Mouse (Mus musculus) megakaryocyte-erythroid progenitor cell, adult 5-6 weeks (primary cell): ENCODE measurements around the gene Bcl7a. TPM values are rescaled to one million over a fixed set of nuclear protein-coding genes. Genes with fewer than 3 reads are reported as not detected.

Source experiments
- ATAC-seq: replicated peaks from 2 replicates; pipeline ENCODE4 v1.8.0; 2016; ENCODE audit warnings: mild to moderate bottlenecking, inconsistent platforms; ENCODE audit not compliant: severe bottlenecking, poor library complexity, low FRiP score, low TSS enrichment
- total RNA-seq, 2 experiments: library from RNA; stranded (forward) in 1 of 2; stranded (reverse) in 1 of 2; fragments of 200-1000, 215-1000 nt in 1 of 2; fragments of >200 nt in 1 of 2; fragmentation: Nextera tagmentation in 1 of 2; gene quantifications; 2 replicates each; pipeline ENCODE4 v1.2.3; 2014 to 2017

The Bcl7a gene
- total RNA-seq, 2 experiments from 2014 or later: 26.4 to 46.7 TPM

DNA sequence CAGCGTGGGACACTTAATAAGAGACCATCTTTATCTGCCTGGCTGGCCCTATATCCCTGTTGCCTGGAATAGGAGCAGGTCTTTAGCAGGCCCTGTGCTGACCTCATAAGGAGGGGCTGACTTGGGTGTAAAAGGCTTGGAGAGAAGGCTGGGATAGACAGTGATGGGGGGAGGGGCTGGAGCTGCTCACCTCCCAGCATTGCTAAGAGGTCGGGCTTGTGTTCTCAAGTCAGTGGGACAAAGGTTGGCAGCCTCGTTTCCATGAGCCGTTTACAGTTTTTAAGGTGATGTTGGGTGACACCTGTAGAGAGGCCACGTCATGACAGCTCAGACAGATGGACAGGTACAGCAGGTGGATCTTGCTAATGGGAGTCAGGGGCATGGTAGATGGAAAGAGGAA is 26.4 kb downstream of the Bcl7a start:
- no peak for ATAC-seq

GRCm38 (mm10) chr5:123375262-123375661 is 31.6 kb downstream of the Bcl7a start:
- ATAC-seq: no peak

GRCm38 (mm10) chr5:123375793-123376452 is 32.3 kb downstream of the Bcl7a start:
- no peak for ATAC-seq

DNA sequence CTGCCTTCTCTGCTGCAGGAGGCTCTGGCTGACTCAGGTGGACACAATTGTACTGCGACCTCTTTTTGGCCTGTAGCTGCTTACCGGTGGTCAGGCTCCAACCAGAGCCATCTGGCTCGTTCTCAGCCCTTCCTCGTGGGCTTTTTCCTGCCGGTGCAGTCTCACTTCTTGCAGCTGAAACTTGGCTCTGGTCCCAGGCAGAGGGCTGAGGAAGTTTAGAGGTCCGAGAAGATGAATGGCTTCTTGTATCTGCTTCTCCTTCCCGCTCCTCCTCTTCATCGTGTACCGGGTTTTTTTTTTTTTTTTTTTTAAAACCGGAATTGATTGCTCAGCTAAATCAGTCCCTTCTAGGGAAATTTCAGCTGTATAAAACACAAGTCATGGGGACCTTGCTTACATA is 32.9 kb downstream of the Bcl7a start:
- ATAC-seq: no peak

DNA sequence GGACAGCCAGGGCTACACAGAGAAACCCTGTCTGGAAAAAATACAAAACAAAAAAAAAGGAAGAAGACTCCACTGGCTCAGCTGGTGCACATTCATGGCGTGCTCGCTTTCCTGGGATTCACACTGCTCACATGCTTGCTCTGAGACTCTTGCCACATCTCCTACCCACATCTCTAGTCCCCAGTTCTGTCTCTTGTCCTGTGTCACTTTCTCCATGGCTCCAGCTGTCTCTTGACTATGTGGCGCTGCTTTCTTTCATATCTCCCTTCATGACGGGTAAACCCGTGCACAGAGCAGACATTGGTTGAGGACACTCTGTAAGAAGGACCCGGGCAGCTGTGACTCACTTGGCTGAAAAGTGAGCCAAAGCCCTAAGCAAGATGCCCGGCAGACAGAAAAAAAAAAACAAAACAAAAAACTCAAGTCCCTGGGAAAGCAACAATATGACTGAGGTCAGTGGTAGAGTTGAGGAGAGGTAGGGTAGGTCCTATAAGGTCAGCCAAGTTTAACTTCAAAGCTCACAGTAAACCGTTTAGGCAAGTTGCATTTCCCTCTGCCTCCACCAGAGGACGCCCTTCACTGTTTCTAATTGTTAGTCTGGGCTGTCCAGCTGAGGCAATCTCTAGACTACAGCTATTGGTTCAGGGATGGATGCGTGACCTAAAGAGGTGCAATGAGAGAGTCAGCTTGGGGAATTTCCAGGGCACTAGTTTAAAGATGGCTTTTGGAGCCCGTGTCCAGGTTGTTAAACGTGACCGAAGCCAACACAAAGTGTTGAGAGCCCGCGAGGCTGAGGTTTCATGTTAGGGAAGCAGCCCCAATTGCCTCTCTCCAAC is 33.7 kb downstream of the Bcl7a start:
- ATAC-seq: peak; percentile 51

GRCm38 (mm10) chr5:123378712-123379111 is 35.1 kb downstream of the Bcl7a start:
- no peak for ATAC-seq

DNA sequence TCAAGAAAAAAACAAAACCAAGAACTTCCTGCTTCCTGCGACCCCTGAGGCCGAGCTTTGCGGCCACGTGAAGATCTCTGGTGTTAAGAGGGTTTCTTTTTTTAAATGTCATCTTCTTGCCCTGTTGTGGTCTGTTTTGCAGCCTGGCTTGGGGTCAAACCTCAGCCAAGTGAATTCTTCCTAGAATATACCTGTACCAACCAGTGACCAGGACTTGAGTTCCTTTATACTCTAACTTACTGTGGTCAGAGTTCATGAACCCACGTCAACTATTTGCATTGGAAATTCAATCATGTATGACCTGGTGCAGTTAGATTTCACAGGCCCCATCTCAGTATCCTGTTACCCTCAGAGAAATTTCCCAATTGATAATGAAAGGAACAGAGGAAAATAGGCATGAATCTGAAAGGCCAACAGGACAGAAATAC is 35.9 kb downstream of the Bcl7a start:
- no peak for ATAC-seq

- ATAC-seq: no peak
Measured at GRCm38 (mm10) chr5:123381968-123382367, 38.3 kb downstream of the Bcl7a start.

- no peak for ATAC-seq
Measured at GRCm38 (mm10) chr5:123382686-123383085, 39.1 kb downstream of the Bcl7a start.

DNA sequence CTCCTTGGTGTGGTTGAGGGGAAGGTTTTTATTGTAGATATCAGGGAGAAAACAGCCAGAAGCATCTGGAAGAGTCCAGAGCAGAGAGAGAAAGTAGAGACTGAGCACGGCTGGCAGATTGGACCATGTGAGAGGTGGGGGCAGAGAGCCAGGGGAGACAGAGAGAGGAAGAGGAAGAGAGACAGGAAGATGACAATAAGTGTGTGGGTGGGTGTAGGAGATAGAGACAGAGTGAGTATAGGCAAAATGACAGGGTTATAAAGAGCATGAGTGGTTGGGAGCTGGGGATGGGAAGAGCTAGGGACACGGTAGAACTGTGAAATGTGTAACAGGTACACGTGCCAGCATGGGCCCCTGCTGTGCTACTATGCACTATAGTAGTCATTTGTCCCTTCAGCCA is 44.8 kb downstream of the Bcl7a start:
- no peak for ATAC-seq

DNA sequence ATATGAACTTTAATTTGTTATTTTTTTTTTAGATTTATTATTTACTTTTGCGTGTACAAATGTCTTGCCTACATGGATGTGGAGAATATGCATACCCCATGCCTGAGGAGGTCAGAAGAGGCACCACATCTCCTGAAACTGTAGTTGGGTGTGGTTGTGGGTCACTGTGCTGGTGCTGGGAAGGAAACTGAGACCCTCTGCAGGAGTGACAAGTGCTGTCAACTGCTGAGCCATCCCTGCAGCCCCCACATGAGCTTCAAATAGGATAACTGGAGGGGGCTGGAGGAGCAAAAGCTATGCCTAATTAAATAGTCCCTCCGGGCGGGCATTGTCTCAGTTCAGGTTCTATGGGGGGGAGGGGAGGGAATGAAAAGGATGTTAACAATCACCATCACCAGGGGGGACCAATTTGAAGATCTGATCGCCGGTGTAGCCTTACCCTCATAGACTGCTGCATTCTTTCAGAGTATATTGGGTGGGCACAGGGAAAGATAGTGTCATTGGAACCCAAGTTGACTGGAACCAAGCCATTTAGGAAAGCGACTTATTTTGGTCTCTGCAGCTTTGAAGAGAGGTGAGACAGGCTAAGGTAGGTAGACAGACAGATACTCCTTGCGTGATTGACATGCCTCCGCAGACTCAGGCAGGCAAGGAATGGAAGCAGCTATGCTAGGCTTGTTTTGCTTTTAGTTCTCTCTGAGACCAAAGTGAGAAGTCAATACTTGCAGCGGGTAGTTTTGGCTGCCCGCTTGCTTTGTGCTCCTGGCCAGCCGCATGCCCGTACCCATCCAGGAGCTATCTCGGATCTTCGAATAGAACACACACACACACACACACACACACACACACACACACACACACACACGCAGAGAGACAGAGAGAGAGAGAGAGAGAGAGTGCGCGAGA is 47.2 kb downstream of the Bcl7a start:
- no peak for ATAC-seq

- no peak for ATAC-seq
Measured at GRCm38 (mm10) chr5:123391442-123391809, 47.8 kb downstream of the Bcl7a start.

DNA sequence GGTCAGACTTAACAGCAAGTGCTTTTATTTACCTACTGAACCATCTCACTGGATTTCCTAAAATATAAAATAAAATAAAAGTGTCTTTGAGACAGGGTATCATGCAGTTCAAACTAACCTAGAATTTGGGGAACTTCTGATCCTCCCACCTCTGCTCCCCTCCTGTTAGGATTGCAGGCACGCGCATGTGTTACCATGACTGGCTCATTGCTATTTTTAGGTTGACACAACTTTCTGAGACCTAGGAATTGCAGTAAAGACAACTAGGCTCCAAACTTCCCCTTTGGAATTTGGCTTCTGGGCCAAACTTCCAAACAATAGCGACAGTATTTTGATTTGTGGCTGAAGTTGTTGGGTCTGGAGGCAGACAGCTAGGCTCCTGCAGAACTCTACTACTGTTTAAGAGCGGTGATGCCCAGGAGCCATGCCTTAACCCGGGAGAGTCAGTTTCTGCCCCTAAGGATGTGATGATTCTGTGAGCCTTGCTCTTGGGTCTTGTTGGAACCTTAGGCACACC is 50.2 kb downstream of the Bcl7a start:
- no peak for ATAC-seq

DNA sequence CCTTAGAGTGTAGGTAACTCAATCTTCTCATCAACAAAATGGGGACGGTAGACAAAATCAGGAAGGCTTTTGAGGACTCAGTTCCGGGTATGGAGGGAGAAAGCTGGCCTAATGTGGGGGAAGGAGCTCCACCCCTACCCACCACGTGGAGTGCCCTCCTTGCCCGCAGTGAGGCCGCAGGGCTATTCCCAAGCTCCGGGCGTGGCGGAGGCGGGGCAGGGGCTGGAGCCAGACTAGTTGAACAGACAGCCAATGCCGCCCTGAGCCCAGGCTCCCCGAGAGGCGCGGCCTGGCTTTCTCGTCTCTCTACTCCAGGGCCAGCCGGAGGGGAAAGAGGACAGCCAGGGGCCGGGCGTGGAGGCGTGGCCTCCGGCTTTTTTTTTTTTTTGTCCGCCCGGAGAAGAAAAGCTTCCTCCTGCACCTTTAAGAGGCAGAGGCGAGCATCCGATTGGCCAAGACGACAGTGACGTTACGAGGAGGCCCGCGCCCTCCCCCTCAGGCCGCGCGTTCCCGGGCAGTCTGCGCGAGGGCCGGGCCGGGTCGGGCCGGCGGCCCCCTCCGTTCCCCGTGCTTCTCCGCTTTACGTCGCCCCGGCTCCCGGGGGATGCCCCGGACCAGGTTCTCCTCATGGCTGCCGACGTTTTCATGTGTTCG is 50.8 kb downstream of the Bcl7a start, which contains the start of gene Mlxip:
Gene Mlxip (plus strand): TSS at position 496 of the 654 bp plus-strand sequence.
- ATAC-seq: peak; percentile 92

GRCm38 (mm10) chr5:123394957-123395881 is 51.6 kb downstream of the Bcl7a start:
- ATAC-seq: peak; percentile 19; the same call in 1 of the 2 replicates

- ATAC-seq: no peak
Measured at GRCm38 (mm10) chr5:123396901-123397464, 53.3 kb downstream of the Bcl7a start.

DNA sequence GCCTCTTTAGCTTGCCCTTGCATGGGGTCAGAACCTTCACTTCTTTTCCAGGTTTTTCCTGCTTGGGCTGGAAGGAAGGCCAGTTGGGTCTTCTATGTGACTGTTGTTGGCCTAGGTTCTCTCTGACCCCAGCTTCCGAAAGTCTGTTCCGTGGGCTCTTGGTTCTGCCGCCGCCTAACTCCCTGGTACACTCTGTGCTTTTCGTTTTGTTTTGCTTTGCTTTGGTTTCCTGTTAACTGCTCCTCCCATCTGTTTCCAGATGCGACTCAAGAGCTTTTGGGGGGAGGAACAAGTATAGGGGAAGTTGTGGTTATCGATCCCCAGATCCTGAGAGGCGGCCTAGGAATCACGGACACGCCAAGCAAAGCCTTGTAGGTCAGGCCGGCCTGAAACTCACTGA is 54.2 kb downstream of the Bcl7a start:
- ATAC-seq: no peak
